Mouse (Mus musculus) testis, postnatal 14 days (tissue): ENCODE results near the gene Aox4.

Source experiments
- DNase-seq: peaks from one replicate; pipeline ENCODE4 v3.0.0; 2021; ENCODE audit warnings: low spot score

Aox4 gene

DNA sequence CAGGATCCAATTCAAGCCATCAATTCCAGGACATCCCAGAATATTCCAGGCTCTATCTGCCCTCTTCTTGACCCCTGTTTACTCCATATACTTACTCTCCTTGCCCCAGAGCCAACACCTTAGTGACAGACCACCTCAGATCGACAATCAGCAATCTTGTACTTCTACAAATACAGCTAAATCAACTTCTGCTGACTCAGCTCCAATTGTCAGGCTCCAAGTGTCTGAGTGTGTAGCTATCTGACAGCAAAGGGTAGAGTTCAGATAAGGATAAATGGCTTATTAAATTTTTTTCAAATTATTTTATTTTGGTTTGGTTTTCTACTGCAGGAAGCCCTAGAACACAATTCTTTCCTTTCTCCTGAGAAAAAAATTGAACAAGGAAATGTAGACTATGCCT, 38.3 kb downstream of the Aox4 start:
- DNase-seq, result no peak

DNA sequence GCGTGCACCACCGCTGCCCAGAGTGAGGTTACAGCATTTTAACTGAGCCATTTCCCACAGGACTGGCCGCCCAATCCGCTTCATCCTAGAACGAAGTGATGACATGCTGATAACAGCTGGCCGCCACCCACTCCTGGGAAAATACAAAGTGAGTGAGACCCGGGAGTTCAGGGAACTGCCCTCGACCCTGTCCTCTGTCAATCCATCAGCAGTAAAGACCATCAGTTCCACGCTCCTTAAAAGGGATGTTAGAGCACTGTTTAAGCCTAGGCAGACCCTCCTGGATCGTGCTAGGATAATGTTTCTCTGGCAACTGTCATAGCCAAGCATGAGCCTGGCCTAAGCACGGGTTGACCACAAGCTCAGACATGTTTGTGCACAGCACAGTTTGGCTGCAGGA, 43.3 kb downstream of the Aox4 start:
- DNase-seq, result no peak

DNA sequence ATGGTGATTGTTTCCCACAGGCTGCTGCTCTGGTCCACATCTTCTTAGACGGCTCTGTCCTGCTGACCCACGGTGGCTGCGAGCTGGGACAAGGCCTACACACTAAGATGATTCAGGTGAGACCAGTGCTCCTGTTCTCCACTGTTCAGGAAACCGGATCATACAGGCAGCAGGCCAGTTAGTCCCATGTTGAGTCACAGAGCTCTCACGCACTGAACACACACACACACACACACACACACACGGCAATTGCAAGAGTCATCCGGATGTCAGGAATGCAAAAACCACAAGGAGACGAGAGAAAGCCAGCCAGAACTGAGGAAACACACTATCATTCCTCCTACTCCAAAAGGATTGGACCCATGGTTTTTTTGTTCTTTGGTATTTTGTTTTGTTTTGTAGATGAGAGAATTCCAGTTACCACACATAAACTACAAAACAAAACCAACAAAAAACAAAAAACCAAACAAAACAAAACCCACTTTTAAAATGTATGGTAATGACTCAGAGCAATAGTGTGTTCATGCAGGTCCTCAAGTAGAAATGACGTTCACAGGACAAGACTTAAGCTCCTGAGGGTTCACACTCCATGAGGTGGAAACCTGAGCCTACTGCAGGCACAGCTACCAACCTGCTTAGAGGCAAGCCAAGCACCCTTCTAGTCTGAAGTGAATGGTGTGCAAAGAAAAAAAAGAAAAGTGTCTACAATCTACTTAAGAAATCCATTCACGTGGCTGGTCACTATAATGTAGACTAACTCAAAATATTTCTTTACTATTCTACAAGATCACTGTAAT, 47.2 kb downstream of the Aox4 start:
- DNase-seq, result no peak

DNA sequence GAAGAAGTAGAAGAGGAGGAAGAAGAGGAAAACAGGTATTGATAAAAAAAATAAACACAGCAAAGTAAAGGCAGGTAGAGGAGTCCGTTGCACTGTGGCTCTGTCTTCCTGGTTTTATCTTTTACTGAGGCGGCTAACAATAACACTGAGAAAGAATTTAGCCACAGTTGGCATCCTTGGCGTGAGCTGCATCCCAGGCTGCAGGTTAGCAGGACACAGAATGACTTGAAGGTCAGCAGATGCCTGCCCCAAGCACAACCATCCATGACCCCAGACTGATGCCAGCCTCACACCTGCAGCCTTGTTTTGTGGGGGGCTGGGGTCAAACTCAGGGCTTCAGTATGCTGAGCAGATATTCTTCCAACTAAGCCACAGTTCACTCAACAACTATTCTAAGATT, 50.1 kb downstream of the Aox4 start:
- DNase-seq, result no peak

DNA sequence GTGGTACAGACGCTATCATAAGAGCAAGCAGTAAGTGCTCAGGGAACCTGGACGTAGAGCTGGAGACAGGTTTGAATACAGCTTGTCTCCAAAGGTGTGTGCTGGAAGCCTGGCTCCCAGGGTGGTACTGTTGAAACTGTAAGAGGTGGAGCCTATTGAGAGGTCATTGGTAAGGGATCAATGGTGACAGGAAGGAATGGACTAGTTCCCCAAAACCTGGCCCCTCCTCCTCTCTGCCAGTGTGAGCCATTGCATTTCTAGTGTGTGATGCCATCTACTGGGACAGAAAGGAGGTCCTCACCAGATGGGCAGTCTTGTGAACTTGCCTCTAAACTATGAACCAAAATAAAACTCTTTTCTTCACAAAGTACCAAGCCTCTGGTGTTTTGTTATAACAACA, 58.0 kb downstream of the Aox4 start:
- DNase-seq, result no peak

DNA sequence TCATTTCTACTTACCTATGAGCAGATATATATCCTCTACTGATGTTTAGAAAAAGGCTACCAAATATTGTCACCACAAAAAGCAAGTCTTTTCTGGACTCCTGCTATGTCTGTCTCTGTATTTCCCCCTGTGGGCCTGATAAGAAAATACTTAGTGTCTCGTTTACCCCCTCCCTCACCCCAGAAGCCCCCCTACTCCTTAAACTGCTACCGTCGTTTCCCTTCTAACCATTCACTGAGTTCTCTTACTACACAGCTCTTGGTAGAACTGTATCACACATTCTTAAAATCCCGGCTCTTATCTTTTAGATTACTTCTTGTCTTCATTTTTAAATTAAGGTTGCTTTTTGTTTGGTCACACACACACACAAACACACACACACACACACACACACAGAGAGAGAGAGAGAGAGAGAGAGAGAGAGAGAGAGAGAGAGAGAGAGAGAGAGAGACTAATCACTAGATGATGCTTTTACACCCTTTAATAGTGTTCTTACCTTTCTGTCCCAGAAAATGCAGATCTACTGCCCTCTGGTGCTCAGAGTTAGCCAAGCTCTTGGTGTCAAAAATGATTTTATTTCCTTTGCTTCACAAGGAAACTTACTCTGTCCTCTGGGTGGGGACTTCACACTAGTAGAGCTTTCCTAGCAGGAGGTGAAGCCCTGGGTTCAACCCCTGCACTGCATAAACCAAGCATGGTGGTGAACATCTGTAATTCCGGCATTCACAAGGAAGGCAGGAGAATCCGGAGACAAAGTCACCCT, 60.8 kb downstream of the Aox4 start:
- DNase-seq, result no peak

DNA sequence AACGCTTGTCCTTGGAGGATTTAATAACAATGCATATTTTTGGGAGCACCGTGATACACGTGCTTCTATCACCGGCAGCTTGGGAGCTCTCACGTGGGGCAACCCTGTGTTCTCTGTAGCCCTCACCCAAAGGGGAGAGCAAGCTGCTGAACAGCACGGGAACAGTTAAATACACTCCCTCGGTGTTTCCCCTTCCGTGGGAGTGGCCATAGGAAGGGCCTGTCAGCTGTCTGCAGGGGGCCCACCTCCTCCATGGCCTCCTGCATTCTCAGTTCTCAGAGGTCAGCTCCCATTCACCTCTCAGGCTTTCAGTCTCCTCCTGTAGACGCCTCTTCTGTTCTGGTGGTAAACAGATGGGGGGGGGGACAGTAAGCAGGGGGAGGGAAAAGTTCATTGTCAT, 65.7 kb downstream of the Aox4 start:
- no peak for DNase-seq

DNA sequence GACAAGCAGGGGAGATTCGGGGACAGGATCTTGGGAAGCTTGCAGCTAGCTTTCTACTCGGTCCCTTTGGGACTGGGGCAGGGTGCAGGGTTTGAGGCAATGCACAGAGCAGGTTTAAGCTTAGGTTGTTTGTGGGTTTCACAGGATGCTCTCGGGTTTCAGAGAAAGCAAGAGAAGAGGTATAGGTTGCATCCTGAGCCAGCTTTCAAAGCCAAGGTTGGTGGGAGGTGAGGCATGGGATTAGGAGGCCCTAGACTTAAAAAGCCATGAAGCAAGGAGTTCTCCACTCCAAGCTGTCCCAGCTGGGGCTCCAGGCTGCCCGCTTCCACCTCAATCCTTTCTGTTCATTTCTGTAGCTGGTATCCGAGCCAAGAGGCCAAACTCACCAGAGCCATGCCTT, 67.8 kb downstream of the Aox4 start, which contains the start of gene Aox2:
Gene Aox2, plus strand, starts transcription at position 301 of the 400 bp plus-strand sequence.
- DNase-seq, result no peak

DNA sequence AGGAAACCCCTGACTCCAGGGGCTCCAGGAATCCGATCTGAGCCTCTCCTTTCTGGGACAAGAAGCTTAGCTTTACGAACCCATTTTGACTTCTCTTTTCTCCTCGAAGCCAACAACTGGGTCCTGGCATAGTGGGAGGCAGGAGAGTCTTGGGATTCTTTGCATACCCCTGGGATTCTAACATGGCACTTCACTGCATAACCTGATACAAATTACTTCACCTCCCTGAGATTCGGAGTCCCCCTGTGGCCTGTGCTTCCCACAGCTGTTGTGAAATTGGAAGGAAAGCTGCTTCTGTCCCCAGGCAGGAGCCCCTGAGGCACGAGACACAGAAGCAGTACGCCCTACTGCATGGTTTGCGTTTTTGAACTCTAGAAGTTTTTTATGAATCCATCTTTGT, 68.3 kb downstream of the Aox4 start:
- DNase-seq, result no peak

DNA sequence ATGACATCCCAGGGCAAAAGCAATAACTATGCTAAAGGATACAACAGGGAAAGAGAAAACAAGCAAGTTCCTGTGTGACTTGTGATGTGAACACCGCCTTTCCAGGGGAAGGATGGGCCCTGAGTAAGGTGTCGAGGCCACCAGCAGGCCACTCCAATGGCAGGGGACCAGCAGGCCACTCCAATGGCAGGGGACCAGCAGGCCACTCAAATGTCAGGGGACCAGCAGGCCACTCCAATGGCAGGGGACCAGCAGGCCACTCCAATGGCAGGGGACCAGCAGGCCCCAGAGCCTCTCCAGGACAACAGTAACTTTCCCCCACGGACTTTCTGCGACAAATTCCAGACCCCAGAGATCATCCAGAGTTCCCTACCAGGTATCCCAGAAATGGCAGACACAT, 70.2 kb downstream of the Aox4 start:
- no peak for DNase-seq

DNA sequence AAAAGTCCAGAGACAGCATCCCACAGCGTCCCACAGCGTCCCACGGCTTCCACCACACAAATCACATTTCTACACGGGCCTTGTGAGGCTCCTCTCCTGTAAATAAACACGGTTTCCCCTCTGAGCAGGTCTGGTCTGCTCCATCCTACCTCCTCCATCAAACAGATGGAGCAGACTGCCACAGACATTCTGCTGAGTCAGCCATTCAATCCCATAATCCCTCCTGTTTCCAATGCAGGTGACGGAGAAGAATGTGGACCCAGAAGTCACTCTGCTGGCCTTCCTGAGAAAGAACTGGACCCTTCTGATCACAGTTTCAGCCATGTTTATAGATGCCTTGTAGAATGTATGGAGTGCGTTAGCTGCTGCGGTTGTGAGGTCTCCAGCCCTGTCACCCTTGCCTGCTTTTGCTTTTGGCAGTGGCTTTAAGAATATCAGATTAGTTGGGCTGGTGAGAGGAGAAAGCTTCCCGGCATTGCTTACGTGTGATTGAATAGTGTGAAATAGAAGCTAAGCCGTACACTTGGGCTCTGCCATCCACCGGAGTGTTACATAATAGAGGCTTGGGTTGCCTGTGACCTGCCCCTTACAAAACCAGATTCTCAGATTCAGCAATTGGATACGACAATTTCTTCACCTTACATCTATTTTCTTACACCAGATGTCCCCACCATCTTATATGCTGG, 70.9 kb downstream of the Aox4 start:
- no peak for DNase-seq

DNA sequence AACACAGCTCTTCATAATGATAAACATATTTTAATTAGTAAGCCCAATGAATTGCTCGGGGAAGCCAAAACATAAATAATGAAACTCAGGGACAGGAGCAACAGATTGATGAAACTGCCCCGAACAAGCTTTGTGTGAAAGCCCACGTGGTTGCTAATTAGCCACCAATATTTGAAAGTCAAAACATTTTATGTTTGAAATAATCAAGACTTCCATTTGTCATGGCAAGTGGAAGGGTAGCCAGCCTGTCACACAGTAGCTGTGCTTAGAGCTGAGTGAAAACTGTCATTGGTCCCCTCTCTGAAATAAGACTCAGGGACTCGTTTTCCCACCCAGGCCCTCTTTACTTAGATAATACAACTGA, 71.4 kb downstream of the Aox4 start:
- DNase-seq, result no peak

DNA sequence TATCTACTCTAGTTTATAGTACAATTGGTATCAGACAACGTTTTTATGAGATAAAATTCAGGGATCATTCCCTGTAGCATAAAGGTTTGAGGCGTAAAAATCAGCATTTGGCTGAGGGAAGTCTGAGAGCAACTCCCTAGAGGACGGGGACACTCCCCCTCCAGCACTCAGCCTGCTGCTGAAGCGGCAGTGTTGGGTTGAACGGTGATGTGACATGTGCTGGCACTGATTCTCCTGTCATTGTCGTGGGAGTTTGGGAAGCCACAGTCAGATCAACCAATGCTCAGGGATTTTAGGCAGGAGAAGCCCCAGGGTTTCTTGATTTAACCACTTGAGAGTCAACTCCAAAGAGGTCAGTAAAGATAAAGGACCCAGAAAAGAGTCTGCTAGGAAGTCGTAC, 74.3 kb downstream of the Aox4 start:
- no peak for DNase-seq

DNA sequence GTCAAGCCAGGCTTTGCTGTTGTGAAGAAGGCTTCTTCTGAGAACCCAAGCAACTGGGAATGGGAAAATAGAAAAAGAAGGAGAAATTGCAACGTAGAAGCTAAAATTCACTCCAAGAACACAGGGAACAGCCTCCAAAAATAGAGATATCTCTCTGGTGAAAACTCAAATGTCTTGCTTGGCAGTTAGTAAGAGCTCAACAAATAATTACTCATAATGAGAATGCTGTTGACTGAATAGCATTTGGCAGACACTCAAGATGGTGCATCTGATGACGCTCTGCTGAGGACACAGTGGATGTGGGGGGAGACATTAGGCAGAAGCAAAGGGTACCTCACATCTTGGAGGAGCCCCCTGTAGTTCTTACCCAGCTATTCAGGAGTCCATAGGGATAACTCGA, 77.9 kb downstream of the Aox4 start:
- no peak for DNase-seq

DNA sequence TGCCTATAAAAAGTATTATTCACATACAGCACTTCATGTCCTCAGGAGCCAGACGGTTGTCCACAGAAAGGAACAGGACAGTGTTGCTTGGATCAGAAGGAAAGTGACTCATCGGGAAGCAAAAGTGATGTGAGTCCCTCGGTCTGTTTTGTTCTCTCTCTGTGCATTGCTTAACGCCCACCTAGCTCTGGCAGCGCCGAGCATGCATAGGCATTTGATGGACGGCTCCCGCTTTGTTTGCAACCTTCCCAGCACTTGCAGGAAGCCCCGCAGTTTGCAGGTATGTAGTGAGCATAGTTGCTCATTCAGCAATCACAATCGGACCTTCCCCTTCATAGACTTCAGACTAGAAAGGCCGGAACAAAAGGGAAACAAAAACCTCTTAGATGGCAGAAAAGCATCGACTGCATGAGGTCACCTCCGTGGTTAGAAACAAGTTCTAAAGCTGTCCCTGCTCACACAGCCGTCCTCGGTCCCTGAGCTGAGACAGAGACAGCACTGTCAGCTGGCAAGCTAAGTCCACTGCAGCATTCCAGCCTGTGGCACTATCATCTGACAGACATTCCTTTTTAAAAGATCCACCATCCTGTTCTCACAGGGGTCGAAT, 79.8 kb downstream of the Aox4 start:
- DNase-seq, result no peak

DNA sequence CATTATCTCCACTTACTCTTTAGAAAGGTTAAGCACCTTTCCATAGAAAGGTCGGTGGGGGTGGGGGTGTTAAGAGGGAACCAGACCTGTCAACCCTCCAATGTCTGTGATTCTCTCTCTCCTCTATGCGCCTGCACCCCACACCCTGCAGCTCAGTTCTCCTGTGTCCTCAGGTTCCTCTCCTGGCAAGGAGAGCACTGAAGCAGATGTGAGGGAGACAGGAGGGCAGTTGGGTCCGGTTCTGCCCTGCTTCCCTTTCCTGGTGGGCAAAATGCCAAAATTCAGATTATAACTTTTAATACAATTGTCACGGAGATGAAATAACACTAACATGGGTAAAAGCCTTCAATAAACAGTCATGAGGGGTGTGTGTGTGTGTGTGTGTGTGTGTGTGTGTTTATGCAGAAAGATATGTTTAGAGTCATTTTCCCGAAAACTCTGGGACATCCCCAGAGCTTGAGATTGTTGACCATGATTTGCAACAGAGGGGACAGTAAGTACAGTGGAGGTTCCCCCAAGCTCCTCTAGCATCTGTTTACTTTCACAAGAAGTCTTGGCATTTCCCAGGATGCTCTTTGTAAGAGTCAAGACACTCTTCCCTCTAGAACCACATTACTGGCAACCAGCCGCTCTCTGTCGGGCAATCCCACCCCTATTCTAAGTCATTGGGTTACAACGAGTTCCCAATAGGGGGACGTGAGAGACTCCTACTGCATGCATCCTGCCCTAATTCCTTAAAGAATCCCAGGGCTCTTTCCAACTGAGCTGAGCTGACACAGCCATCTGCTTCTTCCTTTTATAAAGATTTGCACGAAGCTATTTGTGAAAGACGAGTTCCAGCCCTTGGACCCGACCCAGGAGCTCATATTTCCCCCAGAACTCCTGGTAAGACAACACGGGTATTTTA, 81.5 kb downstream of the Aox4 start:
- no peak for DNase-seq

DNA sequence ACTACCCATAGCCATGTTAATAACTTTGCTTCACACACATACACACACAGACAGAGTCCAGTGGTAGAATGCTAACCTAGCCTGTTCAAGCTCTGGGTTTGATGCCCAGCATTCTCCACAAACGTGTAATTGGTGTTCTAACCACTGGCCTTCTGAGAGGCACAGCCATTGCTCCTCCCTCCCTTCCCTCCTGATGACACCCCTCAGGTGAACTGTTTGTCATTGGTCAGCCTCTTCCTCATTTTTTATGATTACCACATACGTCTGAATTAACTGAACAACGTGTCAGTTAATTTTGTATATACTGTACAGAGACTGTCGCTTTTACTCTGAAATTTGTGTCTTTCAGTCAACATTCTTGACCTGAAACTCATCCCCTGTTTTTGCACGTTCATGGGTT, 84.5 kb downstream of the Aox4 start:
- DNase-seq, result no peak

DNA sequence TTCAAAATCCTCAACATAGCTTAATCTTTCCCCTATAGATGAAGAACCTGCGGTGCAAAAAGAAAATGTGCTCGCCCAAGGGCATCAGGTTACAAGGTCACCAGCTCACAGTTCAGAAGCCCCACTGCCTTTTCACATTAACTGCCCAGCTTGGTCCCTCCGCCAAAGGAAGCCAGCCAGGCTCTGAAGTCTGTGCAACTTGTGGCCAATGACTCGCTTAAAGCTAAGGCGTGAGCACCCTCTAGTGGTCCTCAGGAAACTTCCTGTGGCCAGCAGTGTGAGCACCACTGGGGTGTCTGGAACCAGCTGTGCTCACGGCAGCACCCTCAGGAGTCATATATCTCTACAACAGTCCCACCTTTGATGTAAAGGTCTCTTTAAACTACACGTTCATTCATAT, 86.1 kb downstream of the Aox4 start:
- peak; percentile 62 for DNase-seq

DNA sequence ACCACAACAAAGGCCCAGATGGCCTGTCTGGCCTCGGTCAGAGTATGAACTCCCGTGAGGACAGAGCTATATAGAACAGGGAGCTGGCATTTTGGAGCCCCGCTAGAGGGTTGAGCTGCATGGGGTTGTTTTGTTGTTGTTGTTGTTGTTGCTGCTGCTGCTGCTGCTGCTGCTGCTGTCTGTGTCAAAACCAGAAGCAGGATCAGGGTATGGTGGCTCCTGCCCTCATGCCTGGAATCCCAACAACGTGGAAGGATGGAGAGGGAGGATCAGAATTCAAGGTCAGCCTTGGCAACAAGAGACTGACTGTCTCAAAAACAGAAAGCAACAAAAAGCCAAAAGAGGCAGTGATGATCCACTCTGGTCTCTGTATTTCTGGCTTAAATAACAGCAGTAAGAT, 86.6 kb downstream of the Aox4 start:
- DNase-seq, result peak; percentile 39

DNA sequence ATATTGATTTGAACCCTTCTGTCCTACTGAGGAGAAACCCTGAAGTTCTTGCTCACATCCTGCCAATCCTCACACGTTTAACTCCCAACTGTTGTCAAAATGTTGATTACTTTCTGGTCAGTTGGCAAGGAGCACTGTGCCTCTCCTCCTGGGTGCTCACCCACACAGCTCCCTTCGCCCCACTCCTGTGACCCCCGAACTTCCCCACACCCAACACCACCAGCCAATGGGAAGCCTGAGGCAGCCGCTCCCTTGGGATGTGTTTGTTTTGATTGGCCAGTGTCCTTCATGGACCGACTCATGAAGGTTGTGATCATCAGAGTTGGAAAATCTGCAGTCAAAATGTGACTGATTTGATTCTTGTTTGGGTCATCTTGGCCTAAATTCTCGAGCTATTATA, 88.2 kb downstream of the Aox4 start:
- no peak for DNase-seq

DNA sequence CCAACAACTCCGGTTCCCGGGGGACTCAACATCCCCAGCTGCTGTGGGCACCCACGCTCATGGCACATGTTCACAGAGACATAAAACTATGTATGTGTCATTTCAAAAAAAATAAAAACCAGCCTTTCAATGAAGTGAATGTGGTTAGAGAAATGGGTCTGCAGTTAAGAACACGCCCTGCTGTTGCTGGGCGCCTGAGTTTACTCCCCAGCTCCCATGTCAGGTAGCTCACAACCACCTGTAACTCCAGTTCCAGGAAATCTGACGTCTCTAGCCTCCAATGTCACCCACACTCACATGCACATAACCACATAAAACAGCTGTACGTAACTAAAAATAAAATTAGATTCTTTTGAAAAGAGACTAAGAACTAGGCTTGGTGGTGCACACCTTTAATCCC, 90.9 kb downstream of the Aox4 start:
- no peak for DNase-seq

DNA sequence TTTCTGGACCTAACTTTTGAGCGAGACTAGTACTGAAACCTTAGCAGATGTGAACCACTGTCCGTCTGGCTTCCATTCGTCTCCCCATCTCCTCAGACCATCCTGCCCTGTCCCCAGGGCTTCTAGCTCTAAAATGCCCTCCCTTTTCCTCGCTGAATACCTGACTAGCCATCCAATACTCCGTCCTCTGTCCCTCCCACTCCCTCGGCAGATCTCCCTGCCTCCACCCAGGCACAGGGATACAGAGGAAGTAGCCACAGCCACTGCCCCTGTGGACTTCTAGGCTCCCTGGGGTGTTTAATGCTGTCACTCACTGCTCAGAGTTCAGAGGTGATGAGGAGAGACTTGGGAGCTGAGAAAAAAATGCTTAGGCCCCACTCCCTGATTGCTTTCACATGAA, 91.8 kb downstream of the Aox4 start:
- no peak for DNase-seq
